Mouse (Mus musculus): ENCODE measurements at regions not wholly inside any gene's neighbourhood (a gene's known extent, or its start where the extent isn't known, plus 50 kb on each side); places are given as distances from the start of the nearest gene placed in this dataset.

- no peak overlapping the region for H3K9ac ChIP-seq (replicated peaks; ENCODE audit: low read length, poor library complexity, severe bottlenecking)
- H3K36me3 ChIP-seq (ENCODE audit: insufficient read depth, low read length): no peaks in the 10 kb centered on the region
- no peak overlapping the region for H3K4me3 ChIP-seq (ENCODE audit: low read depth, low read length)
- no peaks in the 10 kb centered on the region for H3K4me1 ChIP-seq (ENCODE audit: insufficient read depth, low read length)
- DNase-seq (ENCODE audit: low spot score) (no peak), ATAC-seq (ENCODE audit: low FRiP score) (no peak)
- no peak for TF ChIP-seq CTCF (IDR thresholded peaks at IDR 0.05)
- H3K4me2 ChIP-seq (ENCODE audit: low read depth, low read length, poor library complexity, severe bottlenecking): no peak overlapping the region
- no peaks in the 10 kb centered on the region for H3K9me3 ChIP-seq (ENCODE audit: low read length)
- no peak overlapping the region for H3K27ac ChIP-seq (ENCODE audit: low read depth, low read length)
- H3K27me3 ChIP-seq (ENCODE audit: insufficient read depth, low read length): no peaks in the 10 kb centered on the region
Measured at GRCm38 (mm10) chr3:60698189-60698588, 225.6 kb downstream of the Mbnl1 start.

- H3K27me3 ChIP-seq (ENCODE audit: insufficient read depth, low read length): no peaks in the 10 kb centered on the region
- no peak overlapping the region for H3K4me2 ChIP-seq (ENCODE audit: low read depth, low read length, poor library complexity, severe bottlenecking)
- H3K36me3 ChIP-seq (ENCODE audit: insufficient read depth, low read length): no peaks in the 10 kb centered on the region
- H3K4me3 ChIP-seq (ENCODE audit: low read depth, low read length): no peak overlapping the region
- DNase-seq (ENCODE audit: low spot score): no peak
- no peak for TF ChIP-seq CTCF (IDR thresholded peaks at IDR 0.05)
- no peaks in the 10 kb centered on the region for H3K4me1 ChIP-seq (ENCODE audit: insufficient read depth, low read length)
- H3K27ac ChIP-seq (ENCODE audit: low read depth, low read length): no peak overlapping the region
- no peak overlapping the region for H3K9ac ChIP-seq (replicated peaks; ENCODE audit: low read length, poor library complexity, severe bottlenecking)
- H3K9me3 ChIP-seq (ENCODE audit: low read length): no peaks in the 10 kb centered on the region
- WGBS: 89% methylated on average over 4 of the region's 4 CpGs
- ATAC-seq (ENCODE audit: low FRiP score): no peak
Measured at GRCm38 (mm10) chr3:60707139-60707538, 234.5 kb downstream of the Mbnl1 start.

GRCm38 (mm10) chr3:60712896-60713295 is 240.3 kb downstream of the Mbnl1 start:
- TF ChIP-seq CTCF (IDR thresholded peaks at IDR 0.05): no peak
- no peaks in the 10 kb centered on the region for H3K36me3 ChIP-seq (ENCODE audit: insufficient read depth, low read length)
- H3K27ac ChIP-seq (ENCODE audit: low read depth, low read length): no peak overlapping the region
- H3K9ac ChIP-seq (replicated peaks; ENCODE audit: low read length, poor library complexity, severe bottlenecking): no peak overlapping the region
- DNase-seq (ENCODE audit: low spot score) (no peak), ATAC-seq (ENCODE audit: low FRiP score) (no peak)
- H3K4me1 ChIP-seq (ENCODE audit: insufficient read depth, low read length): no peaks in the 10 kb centered on the region
- no peaks in the 10 kb centered on the region for H3K27me3 ChIP-seq (ENCODE audit: insufficient read depth, low read length)
- 90% methylated on average over 4 of the region's 4 CpGs for WGBS
- no peak overlapping the region for H3K4me3 ChIP-seq (ENCODE audit: low read depth, low read length)
- no peaks in the 10 kb centered on the region for H3K9me3 ChIP-seq (ENCODE audit: low read length)
- H3K4me2 ChIP-seq (ENCODE audit: low read depth, low read length, poor library complexity, severe bottlenecking): no peak overlapping the region

- peak; percentile 63 for TF ChIP-seq CTCF (IDR thresholded peaks at IDR 0.05)
- ATAC-seq (ENCODE audit: low FRiP score) (no peak), DNase-seq (ENCODE audit: low spot score) (peak; percentile 27)
- Histone ChIP-seq H3K4me3 (ENCODE audit: low read depth, low read length) (no peak overlapping the region), H3K9me3 (ENCODE audit: low read length) (no peaks in the 10 kb centered on the region), H3K4me2 (ENCODE audit: low read depth, low read length, poor library complexity, severe bottlenecking) (no peak overlapping the region), H3K9ac (replicated peaks; ENCODE audit: low read length, poor library complexity, severe bottlenecking) (no peak overlapping the region), H3K36me3 (ENCODE audit: insufficient read depth, low read length) (no peaks in the 10 kb centered on the region), H3K4me1 (ENCODE audit: insufficient read depth, low read length) (no peaks in the 10 kb centered on the region), H3K27ac (ENCODE audit: low read depth, low read length) (no peak overlapping the region), H3K27me3 (ENCODE audit: insufficient read depth, low read length) (no peaks in the 10 kb centered on the region)
Measured at GRCm38 (mm10) chr3:60720322-60720721, 247.7 kb downstream of the Mbnl1 start.

- ATAC-seq (ENCODE audit: low FRiP score) (no peak), DNase-seq (ENCODE audit: low spot score) (no peak)
- 83% methylated on average over 1 of the region's 1 CpGs for WGBS
- Histone ChIP-seq H3K27ac (ENCODE audit: low read depth, low read length) (no peak overlapping the region), H3K27me3 (ENCODE audit: insufficient read depth, low read length) (no peaks in the 10 kb centered on the region), H3K9ac (replicated peaks; ENCODE audit: low read length, poor library complexity, severe bottlenecking) (no peak overlapping the region), H3K4me2 (ENCODE audit: low read depth, low read length, poor library complexity, severe bottlenecking) (no peak overlapping the region), H3K4me3 (ENCODE audit: low read depth, low read length) (no peak overlapping the region), H3K4me1 (ENCODE audit: insufficient read depth, low read length) (no peaks in the 10 kb centered on the region), H3K9me3 (ENCODE audit: low read length) (no peaks in the 10 kb centered on the region), H3K36me3 (ENCODE audit: insufficient read depth, low read length) (no peaks in the 10 kb centered on the region)
- peak; percentile 42 for TF ChIP-seq CTCF (IDR thresholded peaks at IDR 0.05)
Measured at GRCm38 (mm10) chr3:60731331-60731730, 258.7 kb downstream of the Mbnl1 start.

GRCm38 (mm10) chr3:60740543-60741294 is 261.9 kb upstream of the P2ry1 start:
- Histone ChIP-seq H3K27me3 (ENCODE audit: insufficient read depth, low read length) (no peaks in the 10 kb centered on the region), H3K36me3 (ENCODE audit: insufficient read depth, low read length) (no peaks in the 10 kb centered on the region), H3K4me1 (ENCODE audit: insufficient read depth, low read length) (no peaks in the 10 kb centered on the region), H3K4me3 (ENCODE audit: low read depth, low read length) (no peak overlapping the region), H3K9ac (replicated peaks; ENCODE audit: low read length, poor library complexity, severe bottlenecking) (no peak overlapping the region), H3K4me2 (ENCODE audit: low read depth, low read length, poor library complexity, severe bottlenecking) (no peak overlapping the region), H3K9me3 (ENCODE audit: low read length) (no peaks in the 10 kb centered on the region), H3K27ac (ENCODE audit: low read depth, low read length) (no peak overlapping the region)
- DNase-seq (ENCODE audit: low spot score): peak; percentile 3
- TF ChIP-seq CTCF (IDR thresholded peaks at IDR 0.05): no peak
- no peak for ATAC-seq (ENCODE audit: low FRiP score)

Measured in midbrain, postnatal 0 days (tissue).